18 mouse cellular contexts compared by ENCODE assay signal in the genomic region with DNA sequence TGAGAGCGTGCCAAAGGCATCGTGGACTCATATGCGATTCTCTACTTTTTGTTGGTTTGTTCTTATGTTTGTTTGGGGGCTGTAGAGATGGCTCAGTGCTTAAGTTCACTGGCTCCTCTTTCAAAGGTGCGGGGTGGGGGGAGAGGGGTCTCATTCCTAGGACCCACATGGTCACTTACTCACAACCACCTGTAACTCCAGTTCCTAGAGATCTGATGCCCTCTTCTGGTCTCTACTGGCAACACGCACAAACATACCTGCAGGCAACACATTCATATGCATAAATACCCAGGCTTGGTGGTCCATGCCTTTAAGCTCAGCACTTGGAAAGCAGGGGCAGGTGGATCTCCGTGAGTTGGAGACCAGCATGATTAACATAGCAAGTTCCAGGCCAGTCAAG.
DNase-seq lines count a peak whose midpoint lies in the region; ATAC-seq and TF ChIP-seq lines count a peak whose summit lies in the region.
"Had no signal": no experiment of that assay in that cellular context is flagged by ENCODE, and none has a peak within 500 bp of the region (broad histone marks: within the 10 kb centered on the region; RNA-seq: fewer than 3 reads in every experiment).

No protein-coding gene starts in this region.

- no peaks in the 10 kb centered on the region for H3K79me2 ChIP-seq in liver, adult 2 months (ENCODE audit: control insufficient read depth, insufficient read depth, low read length)

- H3K36me3 ChIP-seq in forebrain, postnatal 0 days (ENCODE audit: insufficient read depth): no peaks in the 10 kb centered on the region
- H3K36me3 ChIP-seq in forebrain, embryonic 13.5 days (ENCODE audit: poor library complexity, severe bottlenecking): no peaks in the 10 kb centered on the region
- H3K36me3 ChIP-seq in liver, adult 2 months (ENCODE audit: control insufficient read depth, insufficient read depth, low read length): no peaks in the 10 kb centered on the region
- H3K36me3 ChIP-seq: heart, embryonic 12.5 days; hindbrain, embryonic 12.5 days; lung, embryonic 15.5 days; neural tube, embryonic 12.5 days had no signal

- 72% methylated on average over 6 of the region's 6 CpGs for WGBS in forebrain, postnatal 0 days
- WGBS in forebrain, embryonic 13.5 days: 71% methylated on average over 6 of the region's 6 CpGs
- WGBS in liver, adult 2 months: 83% methylated on average over 6 of the region's 6 CpGs

- H3K4me2 ChIP-seq in forebrain, postnatal 0 days (ENCODE audit: low read depth): no peak overlapping the region
- no peak overlapping the region for H3K4me2 ChIP-seq in forebrain, embryonic 13.5 days
- H3K4me2 ChIP-seq: heart, embryonic 12.5 days; hindbrain, embryonic 12.5 days; lung, embryonic 15.5 days; neural tube, embryonic 12.5 days had no signal

- 0 out of 2 replicates have a peak, but pooled peaks cover 2% of the 10 kb centered on the region for H3K9me3 ChIP-seq in forebrain, postnatal 0 days (ENCODE audit: low read length)
- H3K9me3 ChIP-seq in forebrain, embryonic 13.5 days (replicated peaks): peaks cover 2% of the 10 kb centered on the region
- H3K9me3 ChIP-seq: heart, embryonic 12.5 days; hindbrain, embryonic 12.5 days; lung, embryonic 15.5 days had no signal

- H3K4me3 ChIP-seq in forebrain, postnatal 0 days (ENCODE audit: low read depth, low read length): no peak overlapping the region
- no peak overlapping the region for H3K4me3 ChIP-seq in forebrain, embryonic 13.5 days
- H3K4me3 ChIP-seq in liver, adult 2 months (ENCODE audit: insufficient read depth, low read depth, low read length): no peak overlapping the region
- H3K4me3 ChIP-seq: erythroblast, embryonic 14.5 days; heart, embryonic 12.5 days; hindbrain, embryonic 12.5 days; lung, embryonic 15.5 days; neural tube, embryonic 12.5 days had no signal

- peak; percentile 43 for TF ChIP-seq CTCF in forebrain, postnatal 0 days (IDR thresholded peaks at IDR 0.05; ENCODE audit: low read depth)
- no peak for TF ChIP-seq CTCF in liver, adult 2 months (IDR thresholded peaks at IDR 0.05; ENCODE audit: low read depth, low read length)

- no peak overlapping the region for H3K27ac ChIP-seq in forebrain, postnatal 0 days (ENCODE audit: low read depth, low read length)
- no peak overlapping the region for H3K27ac ChIP-seq in forebrain, embryonic 13.5 days
- H3K27ac ChIP-seq in liver, adult 2 months (replicated peaks; ENCODE audit: insufficient read depth, low read depth, low read length): no peak overlapping the region
- H3K27ac ChIP-seq: hindbrain, embryonic 12.5 days; lung, embryonic 15.5 days; neural tube, embryonic 12.5 days had no signal

- no peaks in the 10 kb centered on the region for H3K27me3 ChIP-seq in forebrain, postnatal 0 days (ENCODE audit: insufficient read depth, low read length)
- no peaks in the 10 kb centered on the region for H3K27me3 ChIP-seq in forebrain, embryonic 13.5 days
- H3K27me3 ChIP-seq in liver, adult 2 months (ENCODE audit: control insufficient read depth, insufficient read depth, low read length): no peaks in the 10 kb centered on the region
- H3K27me3 ChIP-seq: heart, embryonic 12.5 days; hindbrain, embryonic 12.5 days; lung, embryonic 15.5 days had no signal

- TF ChIP-seq POLR2A in liver, adult 2 months (IDR thresholded peaks at IDR 0.05; ENCODE audit: extremely low read depth, insufficient read depth, low read length): no peak

- no peak overlapping the region for H3K9ac ChIP-seq in forebrain, postnatal 0 days
- no peak overlapping the region for H3K9ac ChIP-seq in forebrain, embryonic 13.5 days
- H3K9ac ChIP-seq in liver, adult 2 months (ENCODE audit: low read depth, low read length): no peak overlapping the region
- H3K9ac ChIP-seq: heart, embryonic 12.5 days; hindbrain, embryonic 12.5 days; lung, embryonic 15.5 days; neural tube, embryonic 12.5 days had no signal

- no peak for DNase-seq in forebrain, postnatal 0 days
- peak; percentile 39 for DNase-seq in liver, adult 2 months (ENCODE audit: extremely low read depth, low read depth, low spot score)
- DNase-seq in liver (no peak), 416B (ENCODE audit: low read depth) (peak; percentile 26), ZHBTc4 (ENCODE audit: low read depth, low spot score) (peak; percentile 17)
- no peak for DNase-seq in urinary bladder, postnatal 25 days (ENCODE audit: low spot score)
- no peak for DNase-seq in layer of hippocampus, adult 9-11 months
- DNase-seq: adrenal gland, postnatal 36 days; cerebellum, adult 11-12 months; kidney, adult 9 months; midbrain, embryonic 14.5 days; thymus, adult 2 months had no signal

- no peaks in the 10 kb centered on the region for H3K4me1 ChIP-seq in forebrain, postnatal 0 days (ENCODE audit: insufficient read depth)
- no peaks in the 10 kb centered on the region for H3K4me1 ChIP-seq in forebrain, embryonic 13.5 days
- H3K4me1 ChIP-seq in liver, adult 2 months (ENCODE audit: control insufficient read depth, insufficient read depth, low read length): no peaks in the 10 kb centered on the region
- H3K4me1 ChIP-seq: heart, embryonic 12.5 days; hindbrain, embryonic 12.5 days; lung, embryonic 15.5 days; neural tube, embryonic 12.5 days had no signal

- no peak for ATAC-seq in forebrain, postnatal 0 days
- ATAC-seq in forebrain, embryonic 13.5 days: no peak

Comparison
In these comparisons a context has a peak if more than half of its experiments do, and no peak if none do; other contexts are left out.
1. DNase-seq: peak in liver, adult 2 months (single experiment), 416B (single experiment) and ZHBTc4 (single experiment); none in forebrain, postnatal 0 days (single experiment), liver (single experiment), urinary bladder, postnatal 25 days (single experiment) and layer of hippocampus, adult 9-11 months (single experiment).